Mouse (Mus musculus) forebrain, embryonic 11.5 days (tissue): ENCODE measurements around the gene Tbx10. TPM values are rescaled to one million over a fixed set of nuclear protein-coding genes. Genes with fewer than 3 reads are reported as not detected.
A peak's percentile ranks its signal among the peaks of the same experiment; 100 is the strongest.

ENCODE experiments used
- ATAC-seq: fragments of 200-750 bp; cut with Nextera tagmentation; replicated peaks from 2 replicates; pipeline ENCODE4 v1.8.0; 2017; ENCODE audit warnings: moderate TSS enrichment; ENCODE audit not compliant: low FRiP score
- DNase-seq: peaks from one replicate; pipeline ENCODE4 v3.0.0-alpha.2; 2017; ENCODE audit warnings: low spot score
- H3K27ac ChIP-seq: fragments of 300-500 bp; sonication (generic); 2 replicates; pipeline ENCODE4 v1.5.1; 2014; ENCODE audit warnings: low read depth, low read length
- H3K27me3 ChIP-seq: fragments of 300-500 bp; sonication (generic); 2 replicates; pipeline ENCODE4 v1.6.1; 2014; ENCODE audit warnings: mild to moderate bottlenecking, low read length, mixed read lengths; ENCODE audit not compliant: control insufficient read depth, insufficient read depth
- H3K36me3 ChIP-seq: fragments of 300-500 bp; sonication (generic); 2 replicates; pipeline ENCODE4 v1.6.1; 2014; ENCODE audit warnings: mild to moderate bottlenecking, low read length, moderate library complexity, mixed read lengths; ENCODE audit not compliant: control insufficient read depth, insufficient read depth
- H3K4me1 ChIP-seq: fragments of 300-500 bp; sonication (generic); replicated peaks from 2 replicates; pipeline ENCODE4 v1.6.1; 2014; ENCODE audit warnings: low read length, mixed read lengths; ENCODE audit not compliant: control insufficient read depth, insufficient read depth
- H3K4me2 ChIP-seq: fragments of 300-500 bp; sonication (generic); 2 replicates; pipeline ENCODE4 v1.6.1; 2014; ENCODE audit warnings: low read depth, mild to moderate bottlenecking, low read length, moderate library complexity, mixed read lengths; ENCODE audit not compliant: severe bottlenecking
- H3K4me3 ChIP-seq: fragments of 300-500 bp; sonication (generic); 2 replicates; pipeline ENCODE4 v1.5.1; 2014; ENCODE audit warnings: low read depth, low read length
- H3K9ac ChIP-seq: fragments of 300-500 bp; sonication (generic); 2 replicates; pipeline ENCODE4 v1.6.1; 2014; ENCODE audit warnings: low read length
- H3K9me3 ChIP-seq: fragments of 300-500 bp; sonication (generic); 2 replicates; pipeline ENCODE4 v1.6.1; 2016; ENCODE audit warnings: low read length, mixed read lengths; ENCODE audit not compliant: control insufficient read depth
- whole genome bisulfite sequencing: fragments of 180-500 bp; shearing (Covaris S2); extraction: QIAGEN DNeasy Blood & Tissue Kit; methylation state at CpG from one replicate; pipeline ENCODE4 v1.1.7; 2014; 5-methylcytosine and 5-hydroxymethylcytosine counted together
- polyA plus RNA-seq: library from polyadenylated mRNA; unstranded; fragments of >200 nt; fragmentation: Nextera tagmentation; extraction: Ambion mirVana; gene quantifications from 2 replicates; pipeline ENCODE4 v1.2.1, GENCODE M21; 2014

The Tbx10 gene
- polyA plus RNA-seq, 1 experiment from 2014 or later = not detected

- Histone ChIP-seq H3K4me1 (peaks cover 2% of the 10 kb centered on the region; the same call in 1 of the 2 replicates), H3K27ac (no peak within 1 kb of the TSS), H3K4me2 (no peak within 1 kb of the TSS), H3K9ac (no peak within 1 kb of the TSS), H3K4me3 (no peak within 1 kb of the TSS), H3K9me3 (no peaks in the 10 kb centered on the region), H3K36me3 (no peaks in the 10 kb centered on the region; the same call in 1 of the 2 replicates), H3K27me3 (no peaks in the 10 kb centered on the region)
- ATAC-seq = no peak
- DNase-seq = no peak
- WGBS = 80% methylated on average over 1 of the region's 1 CpGs
Measured at GRCm38 (mm10) chr19:4003112-4003511, 10.6 kb downstream of the Tbx10 start, which contains the start of gene Doc2g. Doc2g (plus strand) TSS chr19:4003313.

- 86% methylated on average over 12 of the region's 12 CpGs for WGBS
- H3K9ac ChIP-seq = no peak overlapping the region
- no peak overlapping the region for H3K27ac ChIP-seq
- H3K4me3 ChIP-seq = no peak overlapping the region
- no peaks in the 10 kb centered on the region; the same call in 1 of the 2 replicates for H3K36me3 ChIP-seq
- peaks cover 2% of the 10 kb centered on the region; the same call in 1 of the 2 replicates for H3K4me1 ChIP-seq
- DNase-seq = no peak
- H3K27me3 ChIP-seq = no peaks in the 10 kb centered on the region
- H3K4me2 ChIP-seq = no peak overlapping the region
- H3K9me3 ChIP-seq = no peaks in the 10 kb centered on the region
- ATAC-seq = no peak
Measured at GRCm38 (mm10) chr19:4003641-4004040, 11.1 kb downstream of the Tbx10 start.

GRCm38 (mm10) chr19:4004331-4004730 lies 11.8 kb downstream of the Tbx10 start:
- H3K27ac ChIP-seq = no peak overlapping the region
- ATAC-seq (no peak), DNase-seq (no peak)
- 88% methylated on average over 15 of the region's 15 CpGs for WGBS
- H3K36me3 ChIP-seq = no peaks in the 10 kb centered on the region; the same call in 1 of the 2 replicates
- H3K4me1 ChIP-seq = peaks cover 2% of the 10 kb centered on the region; the same call in 1 of the 2 replicates
- H3K27me3 ChIP-seq = no peaks in the 10 kb centered on the region
- no peaks in the 10 kb centered on the region for H3K9me3 ChIP-seq
- no peak overlapping the region for H3K9ac ChIP-seq
- no peak overlapping the region for H3K4me3 ChIP-seq
- no peak overlapping the region for H3K4me2 ChIP-seq

GRCm38 (mm10) chr19:4005091-4005490 lies 12.5 kb downstream of the Tbx10 start:
- H3K27ac ChIP-seq = no peak overlapping the region
- no peak for ATAC-seq
- WGBS = 95% methylated on average over 9 of the region's 9 CpGs
- H3K4me3 ChIP-seq = no peak overlapping the region
- H3K4me2 ChIP-seq = no peak overlapping the region
- no peaks in the 10 kb centered on the region; the same call in 1 of the 2 replicates for H3K36me3 ChIP-seq
- H3K27me3 ChIP-seq = no peaks in the 10 kb centered on the region
- no peaks in the 10 kb centered on the region for H3K9me3 ChIP-seq
- H3K9ac ChIP-seq = no peak overlapping the region
- H3K4me1 ChIP-seq = no peaks in the 10 kb centered on the region; the same call in 1 of the 2 replicates
- no peak for DNase-seq

- 95% methylated on average over 8 of the region's 8 CpGs for WGBS
- no peaks in the 10 kb centered on the region; the same call in 1 of the 2 replicates for H3K36me3 ChIP-seq
- H3K27me3 ChIP-seq = no peaks in the 10 kb centered on the region
Measured at GRCm38 (mm10) chr19:4005971-4006370, 13.4 kb downstream of the Tbx10 start.

GRCm38 (mm10) chr19:4011086-4011485 lies 18.5 kb downstream of the Tbx10 start:
- no peak overlapping the region for H3K4me2 ChIP-seq
- H3K9me3 ChIP-seq = no peaks in the 10 kb centered on the region
- DNase-seq (no peak), ATAC-seq (no peak)
- no peaks in the 10 kb centered on the region for H3K27me3 ChIP-seq
- no peak overlapping the region for H3K4me3 ChIP-seq
- no peaks in the 10 kb centered on the region; the same call in 1 of the 2 replicates for H3K36me3 ChIP-seq
- 95% methylated on average over 5 of the region's 5 CpGs for WGBS
- H3K9ac ChIP-seq = no peak overlapping the region
- peaks cover 5% of the 10 kb centered on the region; the same call in 1 of the 2 replicates for H3K4me1 ChIP-seq
- no peak overlapping the region for H3K27ac ChIP-seq

More at GRCm38 (mm10) chr19:4005971-4006370, 13.4 kb downstream of the Tbx10 start:
- no peak for ATAC-seq
- H3K9me3 ChIP-seq = no peaks in the 10 kb centered on the region
- no peak overlapping the region for H3K4me3 ChIP-seq
- no peak overlapping the region for H3K4me2 ChIP-seq
- no peak overlapping the region for H3K27ac ChIP-seq
- H3K4me1 ChIP-seq = no peaks in the 10 kb centered on the region; the same call in 1 of the 2 replicates
- DNase-seq = no peak
- no peak overlapping the region for H3K9ac ChIP-seq

GRCm38 (mm10) chr19:4012432-4013022 lies 20.0 kb downstream of the Tbx10 start, which contains the start of gene Ndufv1:
Ndufv1 (minus strand) TSS chr19:4012806.
- DNase-seq = peak; percentile 98
- H3K27ac ChIP-seq = no peak within 1 kb of the TSS
- peak within 1 kb of the TSS; percentile 76 for H3K4me3 ChIP-seq

GRCm38 (mm10) chr19:4013066-4013465 lies 20.5 kb downstream of the Tbx10 start:
- 21% methylated on average over 9 of the region's 9 CpGs for WGBS
- Histone ChIP-seq H3K4me2 (peak overlapping the region; percentile 52), H3K27me3 (no peaks in the 10 kb centered on the region), H3K4me1 (peaks cover 5% of the 10 kb centered on the region; the same call in 1 of the 2 replicates), H3K9ac (peak overlapping the region; percentile 59), H3K36me3 (no peaks in the 10 kb centered on the region; the same call in 1 of the 2 replicates), H3K27ac (no peak overlapping the region), H3K4me3 (peak overlapping the region; percentile 76), H3K9me3 (no peaks in the 10 kb centered on the region)
- no peak for DNase-seq
- ATAC-seq = no peak; the same call in 1 of the 2 replicates

More at GRCm38 (mm10) chr19:4012432-4013022, 20.0 kb downstream of the Tbx10 start, which contains the start of gene Ndufv1:
- peak within 1 kb of the TSS; percentile 64 for H3K9ac ChIP-seq
- peaks cover 5% of the 10 kb centered on the region; the same call in 1 of the 2 replicates for H3K4me1 ChIP-seq
- H3K27me3 ChIP-seq = no peaks in the 10 kb centered on the region
- ATAC-seq = peak; percentile 99
- WGBS = under 1% methylated on average over 45 of the region's 45 CpGs
- H3K36me3 ChIP-seq = no peaks in the 10 kb centered on the region; the same call in 1 of the 2 replicates
- H3K9me3 ChIP-seq = no peaks in the 10 kb centered on the region
- H3K4me2 ChIP-seq = peak within 1 kb of the TSS; percentile 65
